Comparison of ENCODE assay signal across 8 mouse cellular contexts in the genomic region with DNA sequence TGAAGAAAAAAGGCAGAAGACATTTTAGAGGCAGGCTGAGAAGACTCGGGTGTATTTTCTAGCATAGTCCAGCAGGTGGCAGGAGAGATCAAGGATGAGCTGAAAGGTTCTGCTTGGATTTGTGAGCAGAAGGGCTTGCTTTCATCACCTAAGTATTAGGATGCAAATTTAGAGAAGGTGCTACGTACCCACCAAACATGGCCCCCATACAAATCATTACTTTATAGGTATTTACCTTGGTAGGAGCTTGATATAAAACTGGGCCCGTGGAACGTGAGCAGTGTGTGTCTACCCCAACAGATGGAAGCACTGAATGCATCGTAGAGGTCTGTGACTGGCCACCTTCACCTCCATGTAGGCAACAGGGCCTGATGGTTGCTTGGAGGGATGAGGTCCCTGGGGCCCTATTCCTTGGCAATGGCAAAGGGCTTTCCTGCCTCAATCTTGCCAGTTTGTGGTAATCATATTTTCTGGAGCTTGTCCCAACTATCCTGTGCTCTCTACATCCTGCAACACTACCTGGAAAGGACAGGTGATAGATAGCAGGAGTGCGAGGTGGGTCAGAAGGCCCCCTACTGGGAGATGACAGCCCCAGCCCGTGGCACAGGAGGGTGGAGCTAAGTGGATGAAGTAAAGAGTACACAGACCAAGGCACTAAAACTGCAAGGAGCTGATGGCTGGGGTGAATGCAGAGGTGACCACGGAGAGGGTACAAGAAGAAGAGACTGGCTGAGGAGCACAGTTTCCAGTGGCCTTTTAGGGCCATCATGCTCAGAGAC. TPM values are rescaled to one million over a fixed set of nuclear protein-coding genes. Genes with fewer than 3 reads are reported as not detected.
DNase-seq lines count a peak whose midpoint lies in the region; ATAC-seq lines count a peak whose summit lies in the region.

No protein-coding gene starts in this region.

- intact Hi-C loops in heart, postnatal 14 days (cut with DNase I) = loop anchor here (10.0 kb wide), 1 partner anchor 214 kb away; a partner anchor contains a TSS
- intact Hi-C loops in left cerebral cortex, postnatal 36 days (cut with DNase I) = loop anchor here (5.0 kb wide), 1 partner anchor 1602 kb away; no protein-coding TSS in a partner anchor

- H3K4me3 ChIP-seq in liver, embryonic 12.5 days = no peak overlapping the region

- no peak overlapping the region for H3K4me2 ChIP-seq in liver, embryonic 12.5 days

- DNase-seq in liver = peak; percentile 15
- DNase-seq in NIH3T3 (ENCODE audit: low read depth) = peak; percentile 82
- DNase-seq in cerebellum, postnatal 36 days = peak; percentile 49 to 66
- DNase-seq in heart, postnatal 14 days = peak; percentile 29 to 42
- peak; percentile 41 to 61 for DNase-seq in left cerebral cortex, postnatal 36 days (ENCODE audit: low spot score in 2 of 2)
- DNase-seq in natural killer cell, adult 2 months (ENCODE audit: low spot score in 2 of 2) = peak; percentile 15 to 46
- DNase-seq in urinary bladder, adult 18-20 months (ENCODE audit: low spot score in 2 of 2) = no peak

- no peak overlapping the region for H3K27ac ChIP-seq in liver, embryonic 12.5 days

- peaks cover 23% of the 10 kb centered on the region for H3K27me3 ChIP-seq in liver, embryonic 12.5 days (replicated peaks)

- no peak overlapping the region for H3K9ac ChIP-seq in liver, embryonic 12.5 days

- 25% methylated on average over 8 of the region's 8 CpGs for WGBS in liver, embryonic 12.5 days (ENCODE audit: insufficient replicate concordance)

- H3K9me3 ChIP-seq in liver, embryonic 12.5 days (replicated peaks) = no peaks in the 10 kb centered on the region

- H3K36me3 ChIP-seq in liver, embryonic 12.5 days = no peaks in the 10 kb centered on the region

- H3K4me1 ChIP-seq in liver, embryonic 12.5 days = peaks cover 7% of the 10 kb centered on the region

- ATAC-seq in liver, embryonic 12.5 days = no peak

RNA-seq across cellular contexts. Expression of a gene that starts 34.6 kb away (rescaled TPM):
- not detected in 2 replicates for polyA plus RNA-seq in liver, embryonic 12.5 days (2016; fragmentation: Nextera tagmentation; extraction: Ambion mirVana)
- total RNA-seq in heart, postnatal 14 days (2021) = not detected
- not detected for total RNA-seq in left cerebral cortex, postnatal 36 days (2021)

RNA-seq across cellular contexts. Expression of a gene that starts 46.5 kb away (rescaled TPM):
- polyA plus RNA-seq in liver, embryonic 12.5 days (2016; fragmentation: Nextera tagmentation; extraction: Ambion mirVana) = 0.12 TPM in 1 of 2 replicates, not detected in the other
- not detected for total RNA-seq in heart, postnatal 14 days (2021)
- not detected for total RNA-seq in left cerebral cortex, postnatal 36 days (2021)

RNA-seq across cellular contexts. Expression of a gene that starts 50.9 kb away (rescaled TPM):
- 7.9 and 8.4 TPM in 2 replicates for polyA plus RNA-seq in liver, embryonic 12.5 days (2016; fragmentation: Nextera tagmentation; extraction: Ambion mirVana)
- not detected for total RNA-seq in heart, postnatal 14 days (2021)
- total RNA-seq in left cerebral cortex, postnatal 36 days (2021) = not detected

RNA-seq across cellular contexts. Expression of a gene that starts 58.5 kb away (rescaled TPM):
- 3.7 and 4.1 TPM in 2 replicates for polyA plus RNA-seq in liver, embryonic 12.5 days (2016; fragmentation: Nextera tagmentation; extraction: Ambion mirVana)
- 1 to 10 TPM; 3.9 to 4.8 TPM for total RNA-seq in heart, postnatal 14 days (2021)
- total RNA-seq in left cerebral cortex, postnatal 36 days (2021) = 1 to 10 TPM in 1 of 2 experiments, under 1 TPM in 1; 0.79 to 2.3 TPM

Comparison
In these comparisons a context has a peak if more than half of its experiments do, and no peak if none do; other contexts are left out.
1. DNase-seq: peak in liver (single experiment), NIH3T3 (single experiment), cerebellum, postnatal 36 days (2 of 2), heart, postnatal 14 days (2 of 2), left cerebral cortex, postnatal 36 days (2 of 2) and natural killer cell, adult 2 months (2 of 2); none in urinary bladder, adult 18-20 months (0 of 2).